In genomic region chr16:14295291-14295690, GRCm38 (mm10) we compare ENCODE assay signal across 20 mouse cellular contexts. TPM values are rescaled to one million over a fixed set of nuclear protein-coding genes. Genes with fewer than 3 reads are reported as not detected.
"Had no signal": no experiment of that assay in that cellular context is flagged by ENCODE, and none has a peak within 500 bp of the region (broad histone marks: within the 10 kb centered on the region; RNA-seq: fewer than 3 reads in every experiment).

No protein-coding gene starts in this region.

- H3K27ac ChIP-seq: liver, embryonic 14.5 days; midbrain, embryonic 10.5 days; midbrain, embryonic 13.5 days; midbrain, embryonic 15.5 days; neural tube, embryonic 13.5 days; neural tube, embryonic 15.5 days had no signal

- H3K9ac ChIP-seq: liver, embryonic 14.5 days; lung, embryonic 14.5 days; midbrain, embryonic 13.5 days; midbrain, embryonic 15.5 days; neural tube, embryonic 13.5 days; neural tube, embryonic 15.5 days had no signal

- DNase-seq: lung, adult 18-20 months; lung, embryonic 14.5 days; lung, postnatal 10 days; lung, postnatal 4 days; retina, postnatal 1 day; right cerebral cortex, adult 18-20 months; right cerebral cortex, postnatal 25 days; right cerebral cortex, postnatal 4 days; spleen, adult 18-20 months; thymus, adult 18-20 months; thymus, postnatal 14 days; thymus, postnatal 36 days had no signal

- H3K9me3 ChIP-seq: midbrain, embryonic 10.5 days; midbrain, embryonic 13.5 days; midbrain, embryonic 15.5 days; neural tube, embryonic 13.5 days; neural tube, embryonic 15.5 days had no signal

- H3K4me3 ChIP-seq: midbrain, embryonic 10.5 days; midbrain, embryonic 13.5 days; midbrain, embryonic 15.5 days; myocyte; neural tube, embryonic 13.5 days; neural tube, embryonic 15.5 days had no signal

- H3K4me2 ChIP-seq: lung, embryonic 14.5 days; midbrain, embryonic 13.5 days; midbrain, embryonic 15.5 days; neural tube, embryonic 13.5 days; neural tube, embryonic 15.5 days had no signal

- ATAC-seq: midbrain, embryonic 13.5 days; midbrain, embryonic 15.5 days had no signal

- H3K27me3 ChIP-seq: midbrain, embryonic 15.5 days had no signal

RNA-seq across cellular contexts. Expression of gene Myh11, which starts 4.1 kb away (rescaled TPM):
- total RNA-seq: megakaryocyte, adult 5-6 weeks had no signal
